Mouse (Mus musculus) NIH3T3 (cell line): ENCODE data around the gene Spata31d1a.
"Not testable (repeated sequence)": the region's sequence is repeated elsewhere in the genome, so short reads cannot be mapped to it uniquely, and the experiment has no call there.

Experiments used
- DNase-seq: peaks from one replicate; pipeline ENCODE4 v3.0.0-alpha.2; 2012; ENCODE audit warnings: low read depth

Gene Spata31d1a

DNA sequence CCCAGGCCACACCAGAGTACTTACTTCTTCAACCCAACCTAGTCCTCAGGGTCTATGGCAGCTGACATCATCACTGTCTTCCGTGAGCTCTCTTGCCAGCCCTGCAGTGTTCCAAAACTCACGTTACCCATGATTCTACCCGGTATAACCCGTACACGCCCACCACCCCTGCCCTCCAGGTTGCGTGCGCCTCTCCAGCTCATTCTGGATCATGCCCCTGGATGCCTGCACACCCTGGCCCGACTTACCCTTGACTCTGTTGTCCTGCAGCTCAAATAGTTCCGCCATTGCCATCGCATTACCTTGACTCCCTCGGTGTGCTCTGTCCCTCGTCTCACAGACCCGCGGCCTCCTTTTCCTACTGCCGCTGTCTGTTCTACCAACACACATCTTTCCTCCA is at the start of gene Spata31d1a:
Gene Spata31d1a, minus strand, starts transcription at position 101 of the 400 bp plus-strand sequence.
- DNase-seq, result no peak

DNA sequence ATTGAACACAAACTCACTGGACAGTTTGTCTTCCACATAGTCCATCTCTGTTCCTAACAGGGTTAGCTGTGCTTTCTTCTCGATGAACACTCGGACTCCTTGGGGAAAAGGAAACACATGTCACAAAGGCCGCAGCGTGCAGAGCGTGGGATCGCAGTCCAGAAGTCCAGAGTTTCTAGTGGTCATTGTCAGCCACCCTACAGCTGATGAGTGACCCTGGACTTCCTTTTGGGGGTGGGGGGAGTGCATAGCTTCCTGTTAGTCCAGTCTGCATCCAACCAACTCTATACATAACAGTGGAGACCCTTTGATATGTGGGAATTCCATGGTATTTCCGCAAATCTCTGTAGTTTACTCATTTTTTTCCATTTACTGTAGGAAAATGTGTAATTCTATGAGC is 46.8 kb upstream of the Spata31d1a start:
- no peak for DNase-seq

DNA sequence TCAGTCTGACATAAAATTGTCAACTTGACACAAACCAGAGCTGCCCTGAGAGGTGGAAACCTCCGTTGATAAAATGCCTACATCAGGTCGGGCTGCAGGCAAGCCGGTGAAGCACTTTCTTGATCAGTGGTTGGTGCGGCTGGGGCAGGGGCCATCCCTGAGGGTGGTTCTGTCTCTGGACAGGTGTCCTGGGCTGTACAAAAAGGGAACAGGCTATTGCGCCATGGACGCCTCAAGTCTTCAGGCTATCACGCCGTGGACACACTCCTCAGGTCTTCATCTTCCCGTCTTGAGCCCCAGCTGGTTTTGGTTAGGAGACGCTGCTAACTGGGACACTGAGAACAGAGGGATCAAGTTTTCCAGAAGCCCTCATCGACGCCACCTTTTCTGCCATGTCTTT is 40.2 kb upstream of the Spata31d1a start:
- DNase-seq, result no peak

DNA sequence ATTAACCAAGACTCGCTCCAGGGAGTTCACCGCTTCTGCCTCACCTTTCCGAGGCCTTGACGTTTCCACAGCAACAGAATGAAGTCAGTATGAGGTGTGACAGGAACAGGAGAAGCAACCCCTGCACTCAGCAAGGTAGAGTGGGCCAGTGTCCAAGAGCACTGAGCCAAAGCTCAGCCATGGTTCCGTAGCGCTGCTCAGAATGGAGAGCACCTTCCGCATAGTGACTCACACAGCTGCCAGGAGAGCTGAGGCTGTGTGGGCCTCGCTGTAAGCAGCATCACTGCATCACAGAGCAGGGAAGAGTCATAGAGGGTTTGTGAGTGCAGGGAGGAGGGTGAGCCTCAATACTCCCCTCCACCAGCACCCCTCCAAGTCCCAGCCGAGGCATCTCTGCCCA is 36.6 kb upstream of the Spata31d1a start, which contains the start of gene 1700014D04Rik:
Gene 1700014D04Rik, minus strand, starts transcription at position 42 of the 400 bp plus-strand sequence.
- DNase-seq, result peak; percentile 5

DNA sequence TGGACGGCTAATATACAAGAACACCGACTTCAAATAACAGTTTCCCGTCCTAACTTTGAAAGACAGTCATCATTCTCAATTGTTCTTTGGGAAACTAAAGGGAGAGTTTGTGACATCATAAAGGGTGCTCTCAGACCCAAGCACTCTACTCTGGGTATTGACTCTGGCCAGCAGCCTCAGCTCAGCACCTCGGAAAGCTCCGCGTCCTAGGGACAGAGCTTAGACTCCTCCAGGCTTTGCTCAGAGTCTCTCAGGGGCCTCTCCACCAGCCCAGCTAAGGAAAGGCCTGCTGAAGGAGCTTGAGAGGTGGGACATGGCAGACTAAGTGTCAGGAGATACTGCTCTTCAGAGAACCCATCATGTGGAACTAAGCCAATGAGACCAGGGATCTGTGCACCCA is 36.0 kb upstream of the Spata31d1a start:
- DNase-seq, result peak; percentile 66

DNA sequence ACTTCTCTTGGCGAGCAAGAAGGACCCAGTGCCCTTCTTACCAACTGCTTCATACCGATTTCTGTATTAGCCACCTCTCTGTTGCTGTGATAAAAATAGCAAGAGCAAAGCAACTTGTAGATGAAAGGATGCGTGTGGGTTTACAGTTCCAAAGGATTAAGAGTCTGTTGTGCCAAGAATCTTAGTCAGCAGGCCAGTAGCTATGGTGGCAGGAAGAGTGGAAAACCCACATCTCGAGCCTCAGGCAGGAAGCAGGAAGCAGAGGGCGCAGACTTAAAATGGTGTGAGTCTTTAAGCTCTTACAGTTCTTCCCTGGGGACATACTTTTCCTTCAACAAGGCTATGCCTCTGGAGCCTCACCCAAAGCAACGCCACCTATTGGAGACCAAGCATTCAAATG is 35.3 kb upstream of the Spata31d1a start:
- DNase-seq, result no peak

DNA sequence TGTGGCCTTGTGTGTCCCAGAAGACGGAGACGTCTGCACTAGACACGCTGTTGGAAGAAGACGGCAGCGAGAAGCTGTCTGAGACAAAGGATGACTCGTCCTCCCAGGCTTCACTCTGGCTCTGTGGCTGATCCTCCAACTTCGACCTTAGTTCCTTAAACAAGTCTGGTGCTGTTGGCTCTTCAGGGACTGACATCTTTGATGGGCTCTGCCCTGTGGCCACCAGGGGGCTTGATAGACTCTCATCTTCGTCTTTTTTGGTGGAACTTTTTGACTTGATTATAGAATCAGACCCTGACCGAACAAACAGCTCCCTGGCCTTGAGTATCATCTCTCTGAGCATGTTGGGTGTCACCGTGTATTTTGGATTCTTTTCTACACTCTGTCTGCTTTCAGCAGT is 31.6 kb upstream of the Spata31d1a start:
- DNase-seq, result peak; percentile 17

DNA sequence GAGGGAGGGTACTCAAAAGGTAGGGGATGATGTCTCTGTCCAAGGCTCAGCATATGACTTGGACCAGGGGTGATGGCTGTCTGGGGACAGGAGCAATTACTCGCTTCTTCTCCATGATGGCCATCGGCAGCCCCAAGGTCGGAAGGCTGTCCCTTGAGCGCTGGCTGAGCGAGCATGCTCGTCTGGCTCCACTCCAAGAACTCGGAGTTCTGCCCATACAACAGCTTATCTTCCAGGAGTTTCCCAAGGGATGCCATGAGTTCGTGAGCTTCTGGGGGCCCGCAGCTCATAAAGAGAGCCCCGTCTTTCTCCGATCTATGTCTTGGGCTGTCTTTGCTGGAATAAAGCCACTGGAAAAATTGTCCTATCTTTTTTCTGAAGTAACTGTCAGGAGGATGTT is 31.0 kb upstream of the Spata31d1a start:
- no peak for DNase-seq

DNA sequence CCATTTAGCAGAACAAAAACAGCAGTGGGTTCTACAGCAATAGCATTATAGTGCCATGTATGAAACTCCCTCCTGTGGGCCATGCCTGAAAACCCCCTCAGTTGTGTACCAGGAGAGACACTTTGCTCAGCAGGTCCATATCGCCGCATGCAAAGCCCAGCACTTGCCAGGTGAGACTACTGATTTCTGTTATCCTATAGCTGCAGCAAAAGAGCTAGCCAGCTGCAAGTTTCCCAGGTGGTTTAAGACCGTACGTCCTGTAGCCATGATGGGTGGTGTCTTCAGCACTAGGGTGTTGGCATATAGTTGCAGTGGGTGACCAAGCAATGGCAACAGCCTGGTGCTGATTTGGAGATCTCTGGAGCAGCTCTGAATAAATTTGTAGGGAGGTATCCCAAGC is 29.3 kb upstream of the Spata31d1a start:
- no peak for DNase-seq

DNA sequence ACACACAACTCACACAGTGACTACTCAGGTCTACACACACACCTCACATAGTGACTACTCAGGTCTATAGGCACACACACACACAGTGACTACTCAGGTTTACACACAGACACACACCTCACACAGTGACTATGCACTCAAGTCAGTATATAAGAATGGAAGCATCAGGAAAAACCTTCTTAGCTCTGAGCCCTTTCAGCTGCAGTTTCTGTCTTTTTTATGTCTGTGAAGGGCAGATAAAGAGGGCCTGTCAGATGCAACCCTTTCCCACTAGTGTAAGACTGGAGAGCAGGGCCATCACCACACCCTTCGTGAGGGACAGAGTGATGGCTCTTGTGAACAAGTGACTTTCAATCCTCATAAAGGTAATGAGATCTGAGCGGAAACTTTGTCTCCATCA is 28.3 kb upstream of the Spata31d1a start:
- DNase-seq, result no peak

DNA sequence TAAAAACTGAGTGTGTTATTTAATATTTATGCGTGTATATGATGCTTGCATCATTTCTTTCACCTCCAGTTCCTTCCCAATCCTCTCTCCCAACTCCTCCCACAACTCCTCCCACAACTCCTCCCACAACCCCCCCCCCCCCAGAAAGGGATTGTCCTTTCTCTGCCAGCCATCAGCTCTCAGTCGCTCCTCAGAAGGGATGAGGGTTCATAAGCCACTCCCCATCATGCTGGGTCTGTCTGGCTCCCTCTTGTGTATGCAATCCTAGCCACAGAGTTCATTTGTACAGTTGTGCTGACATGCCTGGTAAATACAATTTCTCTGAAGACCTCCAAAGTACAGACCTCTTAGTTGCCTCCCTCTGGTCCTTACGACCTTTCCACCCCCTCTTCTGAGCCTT is 25.1 kb upstream of the Spata31d1a start:
- peak; percentile 64 for DNase-seq

DNA sequence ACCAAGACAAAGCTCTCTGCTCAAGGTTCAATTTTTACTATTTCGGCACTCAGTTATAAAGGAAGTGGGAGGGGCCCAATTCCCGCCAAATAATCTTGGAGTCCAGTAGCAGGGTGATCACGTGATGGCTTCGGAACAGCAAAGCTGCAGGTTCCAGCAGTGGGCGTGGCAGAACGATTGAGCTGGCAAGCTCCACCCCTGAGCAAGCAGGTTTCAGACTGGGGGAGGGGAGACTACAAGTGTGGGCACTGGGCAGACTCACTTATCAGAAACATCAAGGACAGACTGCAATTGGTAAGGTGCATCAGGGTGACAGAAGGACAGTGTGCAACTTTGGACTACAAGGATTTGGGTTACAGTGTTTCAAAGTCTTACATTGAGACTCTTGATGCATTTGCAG is 24.2 kb upstream of the Spata31d1a start:
- not testable (repeated sequence) for DNase-seq

DNA sequence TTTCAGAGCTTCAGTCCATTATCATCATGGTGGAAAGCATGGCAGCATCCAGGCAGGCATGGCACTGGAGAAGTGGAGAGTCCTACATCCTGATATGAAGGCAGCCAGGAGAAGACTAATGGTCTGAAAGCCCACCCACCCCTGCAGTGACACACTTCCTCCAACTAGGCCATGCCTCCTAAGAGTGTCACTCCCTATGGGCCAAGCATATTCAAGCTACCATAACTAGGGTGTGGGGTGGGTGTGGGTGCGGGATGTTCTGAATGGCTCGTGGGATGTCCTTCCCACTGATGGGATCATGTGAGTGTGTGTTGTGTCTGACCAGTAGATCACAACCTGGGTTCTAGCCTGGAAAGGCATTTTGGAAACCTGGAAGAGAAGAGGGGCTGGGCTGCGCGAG is 23.8 kb upstream of the Spata31d1a start:
- no peak for DNase-seq

DNA sequence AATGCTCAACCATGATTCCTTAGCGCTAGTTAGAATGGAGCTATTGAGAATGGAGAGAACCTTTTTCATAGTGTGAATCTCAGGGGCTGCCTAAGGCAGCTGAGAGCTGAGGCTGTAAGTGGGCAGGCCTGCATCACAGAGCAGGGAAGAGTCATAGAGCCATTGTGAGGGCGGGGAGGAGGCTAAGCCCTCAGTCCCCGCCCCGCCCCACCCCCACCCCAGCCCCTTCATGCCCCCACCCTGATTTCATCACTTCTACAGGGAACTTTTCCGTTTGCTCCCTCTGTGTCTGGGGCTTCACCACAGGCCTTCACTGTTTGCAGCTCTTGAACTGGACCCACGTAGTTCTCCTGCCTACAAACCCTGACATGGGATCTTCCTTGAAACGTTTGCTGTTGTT is 21.5 kb upstream of the Spata31d1a start, which contains the start of gene Spata31d1d:
Gene Spata31d1d, minus strand, starts transcription at position 101 of the 400 bp plus-strand sequence.
- DNase-seq, result no peak

DNA sequence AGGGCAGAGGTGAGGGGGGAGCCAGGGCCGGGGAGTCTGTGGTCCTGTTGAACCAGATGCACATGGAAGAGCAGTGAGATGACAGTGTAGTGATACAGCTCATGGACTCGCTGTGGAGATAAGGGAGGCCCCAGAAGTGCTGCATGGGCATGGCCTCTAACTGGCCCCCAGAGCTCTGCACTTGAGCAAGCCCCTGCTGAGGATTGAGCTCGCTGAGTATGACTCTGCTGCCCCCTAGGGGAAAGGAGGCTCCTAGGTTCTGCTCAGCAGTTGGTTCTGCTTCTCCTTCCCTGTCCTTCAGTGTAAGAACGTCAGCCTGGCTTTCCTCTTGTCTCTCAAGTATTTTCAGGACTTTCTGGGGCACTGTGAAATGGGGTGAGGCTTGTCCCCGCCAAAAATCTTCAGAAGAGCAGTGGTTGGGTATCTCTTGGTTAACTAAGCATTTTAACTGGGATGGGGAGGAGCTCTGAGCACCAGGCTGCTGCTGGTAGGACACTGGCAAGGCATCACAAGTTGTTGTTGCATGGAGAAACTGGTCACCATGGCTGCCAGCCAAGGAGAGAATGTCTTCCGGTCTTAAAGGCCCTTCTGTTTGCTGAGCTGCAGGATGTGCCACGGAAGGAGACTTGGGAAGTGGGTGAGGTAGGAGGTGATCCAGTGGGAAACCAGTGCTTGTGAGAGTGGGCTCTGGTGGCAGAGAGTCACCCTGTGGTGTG is 18.4 kb upstream of the Spata31d1a start:
- peak; percentile 86 for DNase-seq

DNA sequence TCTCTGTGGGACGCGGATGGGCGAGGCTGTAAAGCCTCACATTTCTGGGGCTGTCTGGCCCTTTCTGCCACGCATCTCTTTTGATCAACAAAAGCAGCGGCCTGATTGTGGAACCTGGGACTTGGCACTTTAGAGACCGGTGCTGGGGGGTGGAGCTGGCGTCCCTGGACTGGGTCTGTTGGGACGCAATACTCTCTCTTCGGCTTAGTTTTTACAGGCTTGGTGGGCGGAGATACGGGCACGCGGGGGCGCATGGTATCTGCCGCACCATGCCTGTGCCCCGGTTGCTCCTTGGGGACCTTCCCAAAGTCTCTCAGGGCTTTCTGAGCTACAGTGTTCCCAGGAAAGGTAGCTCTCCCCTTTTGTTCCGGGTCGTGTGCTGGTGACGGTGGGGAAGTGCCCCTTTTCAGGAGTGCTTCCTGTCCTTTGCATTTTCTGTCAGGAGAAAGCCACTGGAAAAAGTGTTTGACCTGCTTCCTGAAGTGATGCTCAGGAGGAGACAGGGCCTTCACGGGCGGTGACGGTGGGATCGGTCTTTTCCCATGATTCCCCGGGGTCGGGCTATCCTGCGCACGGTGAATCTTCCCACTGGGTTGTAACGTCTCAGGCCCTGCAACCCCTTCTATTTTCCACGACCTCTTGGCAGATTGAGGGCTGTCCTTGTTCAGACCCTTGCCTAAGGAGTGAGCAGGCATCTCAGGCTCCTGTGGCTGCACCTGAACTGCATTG is 16.2 kb upstream of the Spata31d1a start:
- no peak for DNase-seq

DNA sequence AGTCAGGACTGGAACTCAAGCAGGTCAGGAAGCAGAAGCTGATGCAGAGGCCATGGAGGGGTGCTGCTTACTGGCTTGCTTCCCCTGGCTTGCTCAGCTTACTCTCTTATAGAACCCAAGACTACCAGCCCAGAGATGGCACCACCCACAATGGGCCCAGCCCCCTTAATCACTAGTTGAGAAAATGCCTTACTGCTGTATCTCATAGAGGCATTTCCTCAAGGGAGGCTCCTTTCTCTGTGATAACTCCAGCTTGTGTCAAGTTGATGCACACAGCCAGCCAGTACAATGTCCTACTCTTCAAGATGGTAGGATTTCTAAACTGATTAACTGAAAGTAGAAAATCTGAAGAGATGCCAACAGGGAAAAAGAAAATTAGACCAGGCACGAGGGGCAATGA is 12.0 kb upstream of the Spata31d1a start:
- not testable (repeated sequence) for DNase-seq

DNA sequence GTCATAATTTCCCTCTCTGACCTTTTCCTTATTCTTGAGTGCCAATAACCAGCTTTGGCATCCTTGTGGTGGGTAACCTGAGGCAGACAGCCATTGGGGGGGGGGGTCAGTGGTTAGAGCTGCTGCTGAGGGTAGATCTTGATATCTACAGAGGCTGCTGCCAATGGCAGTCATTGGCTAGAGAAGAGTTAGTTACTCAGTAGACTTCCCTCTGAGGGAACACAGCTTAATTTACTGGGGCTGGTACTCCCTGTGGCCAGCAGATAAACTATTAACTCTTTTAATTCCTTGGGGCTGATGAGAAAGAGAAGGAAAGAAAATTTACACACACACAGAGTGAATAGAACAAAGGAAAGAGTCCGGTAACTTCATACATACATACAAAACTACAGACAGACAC is 9.3 kb upstream of the Spata31d1a start:
- DNase-seq, result no peak

DNA sequence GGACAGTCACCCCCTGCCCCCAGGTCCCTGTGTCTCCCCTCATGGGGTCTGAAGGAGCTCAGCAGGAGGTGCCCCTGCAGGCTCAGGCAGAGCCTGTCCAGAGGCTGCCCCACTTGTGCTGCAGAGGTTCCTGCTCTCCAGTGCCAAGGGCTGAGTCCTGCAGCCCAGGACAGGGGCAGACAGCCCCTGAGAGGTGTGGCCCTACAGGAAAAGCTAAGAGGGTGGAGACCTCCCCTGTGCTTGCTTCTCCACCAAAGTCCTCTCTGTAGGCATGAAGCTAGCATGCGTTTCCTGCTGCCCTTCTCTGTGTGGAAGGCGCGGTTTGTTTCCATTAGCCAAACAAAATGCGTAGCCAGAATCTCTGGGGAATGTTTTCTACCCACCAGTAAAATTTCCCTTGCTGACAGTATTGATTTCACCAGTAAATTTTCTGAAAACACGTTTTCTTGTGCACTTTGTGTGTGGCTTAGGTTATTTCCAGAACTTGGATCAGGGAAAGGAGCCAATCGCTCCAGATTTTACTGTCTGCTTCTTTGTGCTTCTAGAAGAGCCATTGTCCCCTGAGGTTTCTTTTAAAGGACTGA is 8.8 kb upstream of the Spata31d1a start:
- DNase-seq, result peak; percentile 3

DNA sequence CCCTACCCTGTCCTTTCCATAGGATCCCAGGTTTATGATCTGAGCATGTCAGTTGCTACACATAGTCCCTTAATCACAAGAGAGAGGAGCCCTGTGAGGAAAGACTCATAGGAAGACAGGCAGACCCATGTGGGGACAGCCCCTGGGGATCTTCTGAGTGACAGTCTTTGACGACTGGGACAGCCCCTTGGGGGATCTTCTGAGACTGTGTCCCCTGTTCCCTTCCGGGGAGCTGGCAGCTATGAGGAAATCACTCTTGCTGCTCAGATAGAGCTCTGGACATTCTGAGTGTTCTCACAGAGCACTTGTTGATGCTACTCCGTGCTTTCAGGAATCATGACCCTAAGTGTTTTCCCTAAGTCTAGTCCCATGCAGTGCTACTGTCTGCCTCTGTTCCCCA is 3.6 kb upstream of the Spata31d1a start:
- DNase-seq, result no peak

DNA sequence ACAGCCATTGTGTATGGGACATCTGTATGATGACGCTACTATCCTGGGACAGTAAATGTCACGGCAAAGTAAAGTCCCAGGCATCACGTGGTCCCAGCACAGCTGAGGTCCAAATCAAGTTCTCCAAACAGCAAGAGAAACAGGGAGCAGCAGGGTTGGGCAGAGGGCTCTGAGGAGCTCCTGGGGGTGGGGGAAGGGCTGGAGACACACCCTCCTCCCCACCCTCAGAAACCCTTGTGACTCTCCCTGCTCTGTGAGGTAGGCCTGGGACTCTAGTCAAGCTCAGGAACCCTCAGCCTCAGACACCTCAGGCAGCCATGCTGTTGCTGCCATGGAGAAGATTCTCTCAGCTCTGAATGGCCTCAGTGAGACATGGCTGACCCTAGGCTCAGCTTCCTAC is 1.9 kb upstream of the Spata31d1a start, which contains the start of gene Spata31d1b:
Gene Spata31d1b, plus strand, starts transcription at position 301 of the 400 bp plus-strand sequence.
- not testable (repeated sequence) for DNase-seq

DNA sequence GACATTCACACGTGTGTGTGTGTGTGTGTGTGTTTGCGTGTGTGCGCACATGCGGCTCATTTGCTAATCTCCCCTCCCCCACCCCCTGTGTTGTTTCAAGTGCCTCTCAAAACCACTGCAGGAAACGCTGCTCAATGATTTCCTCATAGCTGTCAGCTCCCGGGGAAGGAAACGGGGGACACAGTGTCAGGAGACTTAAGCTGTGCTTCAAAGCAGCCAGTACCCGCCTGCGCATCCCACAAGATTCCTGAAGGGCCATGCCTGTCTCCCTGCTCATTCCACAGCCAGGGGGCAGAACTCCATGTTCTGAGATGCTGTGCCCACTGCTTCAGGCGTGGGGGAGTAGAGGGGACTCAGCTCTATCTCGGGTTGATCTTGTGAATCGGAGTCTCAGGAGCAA is 5.6 kb downstream of the Spata31d1a start:
- peak; percentile 4 for DNase-seq

DNA sequence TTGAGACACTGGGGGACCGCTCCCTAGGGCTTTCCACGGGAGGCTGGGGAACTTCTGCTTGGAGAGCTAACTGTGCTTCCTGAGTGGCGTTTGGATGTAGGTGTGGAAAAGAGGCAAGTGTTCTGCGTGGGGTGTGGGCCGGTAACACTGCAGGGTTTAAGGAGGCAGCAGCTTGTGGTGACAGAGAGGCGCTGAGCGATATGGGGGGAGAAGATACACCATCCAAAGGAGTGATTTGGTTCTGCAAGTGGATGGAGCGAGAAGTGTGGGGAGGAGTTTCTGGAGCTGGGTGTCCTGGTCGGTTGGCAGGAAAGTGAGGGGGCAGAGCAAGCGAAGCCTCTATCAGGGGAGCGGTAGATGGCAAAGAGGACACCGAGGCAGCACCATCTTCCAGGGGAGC is 6.6 kb downstream of the Spata31d1a start:
- DNase-seq, result no peak
